Mouse (Mus musculus): ENCODE results near the gene 4930404N11Rik.

DNA sequence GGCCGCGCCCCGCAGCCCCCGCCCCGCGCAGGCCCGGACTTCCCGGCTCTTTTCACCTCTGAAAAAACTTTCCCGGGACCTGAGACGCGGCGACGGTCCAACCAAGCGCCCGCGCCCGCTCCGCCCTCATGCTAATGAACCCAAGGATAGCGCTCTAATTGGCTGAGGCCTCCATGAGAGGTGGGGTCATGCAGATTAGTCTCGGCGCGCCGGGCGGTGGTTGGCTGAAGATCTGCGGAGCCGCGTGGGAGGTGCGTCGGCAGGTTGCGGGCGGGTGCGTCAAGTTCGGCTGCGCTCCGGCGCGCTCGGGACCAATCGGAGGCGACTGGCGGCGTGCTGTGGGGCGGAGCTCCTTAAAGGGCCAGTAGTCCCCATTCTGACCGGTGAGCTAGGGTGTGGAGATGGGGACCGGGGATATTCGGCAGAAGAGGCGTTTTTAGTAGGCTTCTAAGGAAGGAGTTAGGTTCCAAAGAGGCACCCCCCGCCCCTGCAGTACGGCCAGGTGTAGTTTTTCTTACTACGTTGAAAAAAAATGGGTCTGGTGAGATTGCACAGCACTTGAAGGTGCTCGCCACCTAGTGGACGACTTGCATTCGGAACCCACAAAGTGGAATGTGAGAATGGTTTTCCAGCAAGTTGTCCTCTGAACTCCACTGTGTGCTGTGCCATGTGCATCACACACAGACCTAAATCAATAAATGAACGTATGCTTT is 15.1 kb downstream of the 4930404N11Rik start, which contains the start of gene Hmg20b:
- TF ChIP-seq CTCF (IDR thresholded peaks at IDR 0.05; ENCODE audit: insufficient read depth, low read depth, low read length): peak; percentile 87
- no peak for TF ChIP-seq POLR2A (IDR thresholded peaks at IDR 0.05; ENCODE audit: insufficient read depth, low read depth, low read length)

Data from olfactory bulb, adult 2 months (tissue).